Mouse (Mus musculus) limb, embryonic 15.5 days (tissue): ENCODE data around the gene Slc22a4. TPM values are rescaled to one million over a fixed set of nuclear protein-coding genes. Genes with fewer than 3 reads are reported as not detected.
A peak's percentile ranks its signal among the peaks of the same experiment; 100 is the strongest.

Experiments used
- ATAC-seq: fragments of 200-750 bp; cut with Nextera tagmentation; 2 replicates; pipeline ENCODE4 v1.8.0; 2017; ENCODE audit warnings: low read depth, moderate TSS enrichment; ENCODE audit not compliant: insufficient number of reproducible peaks, low FRiP score, low TSS enrichment
- H3K27ac ChIP-seq: fragments of 300-500 bp; sonication (generic); 2 replicates; pipeline ENCODE4 v1.5.1; 2015; ENCODE audit warnings: moderate library complexity, mild to moderate bottlenecking, inconsistent platforms
- H3K27me3 ChIP-seq: fragments of 300-500 bp; sonication (generic); 2 replicates; pipeline ENCODE4 v1.6.1; 2015; ENCODE audit warnings: inconsistent platforms
- H3K36me3 ChIP-seq: fragments of 300-500 bp; sonication (generic); 2 replicates; pipeline ENCODE4 v1.6.1; 2015; ENCODE audit warnings: inconsistent platforms
- H3K4me1 ChIP-seq: fragments of 300-500 bp; sonication (generic); 2 replicates; pipeline ENCODE4 v1.6.1; 2015; ENCODE audit warnings: inconsistent platforms
- H3K4me2 ChIP-seq: fragments of 300-500 bp; sonication (generic); 2 replicates; pipeline ENCODE4 v1.6.1; 2015; ENCODE audit warnings: mild to moderate bottlenecking, inconsistent platforms
- H3K4me3 ChIP-seq: fragments of 300-500 bp; sonication (generic); 2 replicates; pipeline ENCODE4 v1.5.1; 2015; ENCODE audit warnings: mild to moderate bottlenecking, inconsistent platforms
- H3K9ac ChIP-seq: fragments of 300-500 bp; sonication (generic); 2 replicates; pipeline ENCODE4 v1.6.1; 2015; ENCODE audit warnings: inconsistent platforms
- H3K9me3 ChIP-seq: fragments of 300-500 bp; sonication (generic); 2 replicates; pipeline ENCODE4 v1.6.1; 2016; ENCODE audit warnings: inconsistent platforms
- WGBS: fragments of 180-500 bp; shearing (Covaris S2); methylation state at CpG from one replicate; pipeline ENCODE4 v1.1.7; 2015; 5-methylcytosine and 5-hydroxymethylcytosine counted together
- polyA plus RNA-seq: library from polyadenylated mRNA; unstranded; fragments of >200 nt; fragmentation: Nextera tagmentation; extraction: Ambion mirVana; gene quantifications from 2 replicates; pipeline ENCODE4 v1.2.1, GENCODE M21; 2015

Slc22a4 gene
- 6.9 and 7.9 TPM in 2 replicates for polyA plus RNA-seq

GRCm38 (mm10) chr11:54028044-54028951 is at the start of gene Slc22a4:
Gene Slc22a4 (minus strand): TSS chr11:54028090.
- 4% methylated on average over 61 of the region's 61 CpGs for WGBS
- H3K27me3 ChIP-seq, result peaks cover 18% of the 10 kb centered on the region; the same call in 1 of the 2 replicates
- H3K27ac ChIP-seq, result 0 out of 2 replicates have a peak within 1 kb of the TSS, but pooled peaks have one; percentile 18

GRCm38 (mm10) chr11:54076101-54076500 is 48.2 kb upstream of the Slc22a4 start:
- Histone ChIP-seq H3K9me3 (no peaks in the 10 kb centered on the region), H3K27me3 (no peaks in the 10 kb centered on the region), H3K4me2 (no peak overlapping the region), H3K4me1 (peaks cover 17% of the 10 kb centered on the region), H3K36me3 (no peaks in the 10 kb centered on the region), H3K27ac (no peak overlapping the region), H3K4me3 (no peak overlapping the region), H3K9ac (no peak overlapping the region)
- WGBS, result 75% methylated on average over 1 of the region's 1 CpGs
- no peak for ATAC-seq

More at GRCm38 (mm10) chr11:54028044-54028951, at the start of gene Slc22a4:
- Histone ChIP-seq H3K4me3 (peak within 1 kb of the TSS; percentile 54), H3K9me3 (no peaks in the 10 kb centered on the region), H3K9ac (peak within 1 kb of the TSS; percentile 63), H3K4me1 (peaks cover 15% of the 10 kb centered on the region), H3K36me3 (no peaks in the 10 kb centered on the region), H3K4me2 (peak within 1 kb of the TSS; percentile 92)
- ATAC-seq, result peak; percentile 75

GRCm38 (mm10) chr11:54075353-54075752 is 47.5 kb upstream of the Slc22a4 start:
- Histone ChIP-seq H3K4me1 (peaks cover 17% of the 10 kb centered on the region), H3K9me3 (no peaks in the 10 kb centered on the region), H3K4me2 (no peak overlapping the region), H3K9ac (no peak overlapping the region), H3K4me3 (no peak overlapping the region), H3K27ac (no peak overlapping the region), H3K27me3 (no peaks in the 10 kb centered on the region), H3K36me3 (no peaks in the 10 kb centered on the region)
- 0 out of 2 replicates have a peak, but pooled peaks have one; percentile 26 for ATAC-seq
- WGBS, result 69% methylated on average over 6 of the region's 6 CpGs

GRCm38 (mm10) chr11:54073291-54073690 is 45.4 kb upstream of the Slc22a4 start:
- peaks cover 28% of the 10 kb centered on the region for H3K4me1 ChIP-seq
- peak; percentile 16; the same call in 1 of the 2 replicates for ATAC-seq
- peak overlapping the region; percentile 75 for H3K27ac ChIP-seq
- no peak overlapping the region for H3K4me2 ChIP-seq
- H3K27me3 ChIP-seq, result no peaks in the 10 kb centered on the region
- WGBS, result 42% methylated on average over 4 of the region's 4 CpGs
- no peak overlapping the region for H3K9ac ChIP-seq
- no peaks in the 10 kb centered on the region for H3K9me3 ChIP-seq
- no peaks in the 10 kb centered on the region for H3K36me3 ChIP-seq
- H3K4me3 ChIP-seq, result no peak overlapping the region

- Histone ChIP-seq H3K9me3 (no peaks in the 10 kb centered on the region), H3K27me3 (no peaks in the 10 kb centered on the region), H3K4me3 (no peak overlapping the region), H3K4me1 (peaks cover 42% of the 10 kb centered on the region), H3K9ac (no peak overlapping the region), H3K36me3 (no peaks in the 10 kb centered on the region), H3K27ac (0 out of 2 replicates have a peak overlapping the region, but pooled peaks have one; percentile 22), H3K4me2 (no peak overlapping the region)
- 77% methylated on average over 5 of the region's 5 CpGs for WGBS
- no peak for ATAC-seq
Observed at GRCm38 (mm10) chr11:54071726-54072445, 44.0 kb upstream of the Slc22a4 start.

- Histone ChIP-seq H3K4me2 (peak within 1 kb of the TSS; percentile 84), H3K9me3 (no peaks in the 10 kb centered on the region), H3K27me3 (no peaks in the 10 kb centered on the region), H3K36me3 (no peaks in the 10 kb centered on the region), H3K4me3 (peak within 1 kb of the TSS; percentile 69), H3K27ac (peak within 1 kb of the TSS; percentile 84), H3K4me1 (peaks cover 70% of the 10 kb centered on the region), H3K9ac (peak within 1 kb of the TSS; percentile 64)
- WGBS, result under 1% methylated on average over 48 of the region's 61 CpGs
- ATAC-seq, result peak; percentile 3; the same call in 1 of the 2 replicates
Observed at GRCm38 (mm10) chr11:54068520-54069371, 40.9 kb upstream of the Slc22a4 start, which contains the start of gene Pdlim4. Gene Pdlim4 (minus strand): TSS chr11:54069014.

GRCm38 (mm10) chr11:54067996-54068519 is 40.2 kb upstream of the Slc22a4 start:
- no peaks in the 10 kb centered on the region for H3K27me3 ChIP-seq
- no peaks in the 10 kb centered on the region for H3K9me3 ChIP-seq
- 7% methylated on average over 4 of the region's 4 CpGs for WGBS
- peak overlapping the region; percentile 69 for H3K4me3 ChIP-seq
- H3K27ac ChIP-seq, result peak overlapping the region; percentile 84
- H3K4me1 ChIP-seq, result peaks cover 75% of the 10 kb centered on the region
- H3K9ac ChIP-seq, result peak overlapping the region; percentile 64
- H3K4me2 ChIP-seq, result peak overlapping the region; percentile 84
- H3K36me3 ChIP-seq, result no peaks in the 10 kb centered on the region
- peak; percentile 15; the same call in 1 of the 2 replicates for ATAC-seq

GRCm38 (mm10) chr11:54067318-54067995 is 39.6 kb upstream of the Slc22a4 start:
- H3K4me1 ChIP-seq, result peaks cover 75% of the 10 kb centered on the region
- H3K27me3 ChIP-seq, result no peaks in the 10 kb centered on the region
- peak overlapping the region; percentile 84 for H3K4me2 ChIP-seq
- peak overlapping the region; percentile 64 for H3K9ac ChIP-seq
- H3K4me3 ChIP-seq, result peak overlapping the region; percentile 69
- no peaks in the 10 kb centered on the region for H3K36me3 ChIP-seq
- whole genome bisulfite sequencing, result 8% methylated on average over 12 of the region's 12 CpGs
- H3K27ac ChIP-seq, result peak overlapping the region; percentile 84
- H3K9me3 ChIP-seq, result no peaks in the 10 kb centered on the region
- peak; percentile 21; the same call in 1 of the 2 replicates for ATAC-seq

GRCm38 (mm10) chr11:54066400-54066799 is 38.5 kb upstream of the Slc22a4 start:
- Histone ChIP-seq H3K4me3 (peak overlapping the region; percentile 69; the same call in 1 of the 2 replicates), H3K4me2 (peak overlapping the region; percentile 84), H3K9me3 (no peaks in the 10 kb centered on the region), H3K9ac (no peak overlapping the region), H3K27ac (no peak overlapping the region), H3K4me1 (peaks cover 76% of the 10 kb centered on the region), H3K27me3 (no peaks in the 10 kb centered on the region), H3K36me3 (no peaks in the 10 kb centered on the region; the same call in 1 of the 2 replicates)
- ATAC-seq, result no peak
- 52% methylated on average over 5 of the region's 5 CpGs for WGBS

GRCm38 (mm10) chr11:54065915-54066178 is 38.0 kb upstream of the Slc22a4 start:
- Histone ChIP-seq H3K4me3 (no peak overlapping the region), H3K9me3 (no peaks in the 10 kb centered on the region), H3K9ac (no peak overlapping the region), H3K27ac (no peak overlapping the region), H3K4me2 (no peak overlapping the region), H3K27me3 (no peaks in the 10 kb centered on the region), H3K36me3 (no peaks in the 10 kb centered on the region; the same call in 1 of the 2 replicates), H3K4me1 (peaks cover 82% of the 10 kb centered on the region)
- WGBS, result 78% methylated on average over 4 of the region's 4 CpGs
- ATAC-seq, result no peak
